Mouse (Mus musculus): ENCODE results near the gene Gm17655. TPM values are rescaled to one million over a fixed set of nuclear protein-coding genes. Genes with fewer than 3 reads are reported as not detected.

Gm17655 gene
- not detected in 2 replicates for polyA plus RNA-seq (2012; ENCODE audit: low replicate concordance)

GRCm38 (mm10) chr5:110072413-110072812, at the start of gene Gm17655:
Gene Gm17655, minus strand, starts transcription at chr5:110072513.

GRCm38 (mm10) chr5:110109991-110110441, 37.7 kb upstream of the Gm17655 start, which contains the start of gene Zfp605:
Gene Zfp605, plus strand, starts transcription at chr5:110110092.

GRCm38 (mm10) chr5:110107581-110108304, 35.4 kb upstream of the Gm17655 start, which contains the start of gene Gtpbp6:
Gene Gtpbp6, minus strand, starts transcription at chr5:110108197.

DNA sequence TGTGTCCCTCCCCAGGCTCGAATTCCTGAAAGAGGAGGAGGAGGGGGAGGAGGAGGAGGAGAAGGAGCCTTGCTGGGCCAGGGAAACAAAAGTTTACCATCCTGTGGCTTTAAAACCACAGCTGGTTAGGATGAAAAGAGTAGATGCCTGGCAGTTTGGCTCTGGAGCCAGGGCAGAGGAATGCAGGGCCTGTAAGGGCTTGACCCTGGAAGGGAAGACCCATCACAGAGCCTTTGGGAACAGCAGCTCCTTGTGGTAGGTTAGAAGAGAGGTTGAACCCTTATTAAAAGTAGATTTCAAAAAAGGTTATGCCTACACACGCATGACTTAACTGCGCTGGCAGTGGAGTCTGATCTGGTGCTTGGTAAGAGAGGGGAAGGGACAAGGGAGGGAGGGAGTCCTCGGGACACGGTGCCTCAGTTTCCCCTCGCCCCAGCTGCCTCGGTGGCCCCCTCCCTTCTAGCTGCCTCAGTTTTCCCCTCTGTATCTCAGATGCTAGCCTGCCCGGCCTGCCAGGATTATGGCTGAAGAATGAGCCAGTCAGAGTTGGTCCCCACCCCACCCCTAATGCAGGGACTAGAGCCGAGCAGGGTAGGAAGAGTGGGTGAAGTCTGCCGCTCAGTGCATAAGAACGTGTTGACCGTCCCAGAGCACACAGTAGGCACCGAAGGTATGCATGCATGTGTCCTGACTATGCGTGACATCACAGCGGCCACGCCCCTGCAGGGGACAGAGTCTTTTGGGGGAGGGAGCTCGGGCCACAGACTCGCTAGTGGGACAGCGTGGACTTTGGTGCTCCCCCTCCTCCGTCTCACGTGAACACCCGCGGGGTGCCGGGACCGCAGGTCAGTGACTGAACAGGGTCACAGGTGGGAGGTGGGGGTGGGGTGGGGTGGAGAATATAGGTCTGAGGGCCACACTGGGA, 27.6 kb upstream of the Gm17655 start, which contains the start of gene Plcxd1:
TSS of gene Plcxd1 (plus strand) at position 314 of the 925 bp plus-strand sequence.

DNA sequence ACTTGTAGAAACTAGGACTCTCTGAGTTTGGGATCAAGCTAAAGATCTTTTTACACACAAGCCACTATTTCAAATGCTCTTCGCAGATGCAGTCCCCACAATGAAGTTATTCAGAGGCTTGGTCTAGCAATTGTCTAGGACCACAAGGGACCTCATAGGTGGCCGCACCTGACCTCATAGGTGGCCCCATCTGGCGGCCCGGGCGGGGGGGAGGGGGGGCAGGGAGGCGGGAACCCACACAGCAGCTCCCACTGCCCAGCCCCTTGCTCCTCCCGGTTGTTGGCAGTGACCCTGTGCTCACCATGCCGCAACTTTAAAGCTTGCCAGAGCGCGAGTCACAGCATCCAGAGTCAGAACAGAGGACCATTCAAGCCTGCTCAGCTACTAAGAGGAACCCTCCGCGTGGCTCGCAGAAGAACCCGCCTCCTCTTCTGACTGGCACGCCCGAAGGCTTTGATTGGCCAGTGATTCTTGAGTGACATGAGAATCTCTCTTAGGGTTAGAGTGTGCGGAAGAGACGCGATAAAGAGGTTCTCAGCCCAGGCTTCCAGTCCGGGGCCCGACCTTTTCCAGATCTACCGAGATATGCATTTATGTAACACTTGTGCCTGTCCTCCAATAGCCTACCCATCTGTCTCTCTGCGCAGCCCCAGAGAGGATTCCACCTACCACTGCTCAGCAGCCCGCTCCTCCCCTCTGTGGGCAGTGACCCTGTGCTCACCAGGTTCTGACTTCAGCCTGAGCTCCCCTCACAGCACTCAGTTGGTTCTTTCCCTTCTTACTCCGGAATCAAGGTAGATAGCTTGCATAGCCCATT, 21.9 kb upstream of the Gm17655 start, which contains the start of gene Gm35315:
TSS of gene Gm35315 (minus strand) at position 391 of the 817 bp plus-strand sequence.

Other genes starting within 250 kb of the Gm17655 start
- 0.14 TPM in 1 of 2 replicates, not detected in the other for gene Gm15446, start 149.1 kb downstream of the Gm17655 start, polyA plus RNA-seq (2012; ENCODE audit: low replicate concordance)
- gene Zfp932, start 76.0 kb downstream of the Gm17655 start, polyA plus RNA-seq (2012; ENCODE audit: low replicate concordance) = 1.0 TPM in 1 of 2 replicates, not detected in the other
- 0.16 TPM in 1 of 2 replicates, not detected in the other for gene Gm35315, start 21.9 kb upstream of the Gm17655 start, polyA plus RNA-seq (2012; ENCODE audit: low replicate concordance)
- gene Plcxd1, start 27.5 kb upstream of the Gm17655 start, polyA plus RNA-seq (2012; ENCODE audit: low replicate concordance) = 0.07 and 0.09 TPM in 2 replicates
- gene Gtpbp6, start 35.7 kb upstream of the Gm17655 start, polyA plus RNA-seq (2012; ENCODE audit: low replicate concordance) = 42.7 and 89.3 TPM in 2 replicates
- gene Zfp605, start 37.6 kb upstream of the Gm17655 start, polyA plus RNA-seq (2012; ENCODE audit: low replicate concordance) = 0.71 and 0.83 TPM in 2 replicates
- gene Chfr, start 63.3 kb upstream of the Gm17655 start, polyA plus RNA-seq (2012; ENCODE audit: low replicate concordance) = 38.6 and 84.7 TPM in 2 replicates
- gene Golga3, start 104.2 kb upstream of the Gm17655 start, polyA plus RNA-seq (2012; ENCODE audit: low replicate concordance) = 0.50 and 3.7 TPM in 2 replicates
- gene Ankle2, start 158.5 kb upstream of the Gm17655 start, polyA plus RNA-seq (2012; ENCODE audit: low replicate concordance) = 5.8 and 7.4 TPM in 2 replicates
- 6.4 and 16.1 TPM in 2 replicates for gene Pgam5, start 197.4 kb upstream of the Gm17655 start, polyA plus RNA-seq (2012; ENCODE audit: low replicate concordance)
- gene Pxmp2, start 213.7 kb upstream of the Gm17655 start, polyA plus RNA-seq (2012; ENCODE audit: low replicate concordance) = 33.1 and 41.7 TPM in 2 replicates
- 13.2 and 14.5 TPM in 2 replicates for gene Pole, start 213.8 kb upstream of the Gm17655 start, polyA plus RNA-seq (2012; ENCODE audit: low replicate concordance)